Mouse (Mus musculus): ENCODE results near the gene Dpf2. TPM values are rescaled to one million over a fixed set of nuclear protein-coding genes. Genes with fewer than 3 reads are reported as not detected.

Dpf2 gene
- polyA plus RNA-seq, 1 experiment = 135 TPM

DNA sequence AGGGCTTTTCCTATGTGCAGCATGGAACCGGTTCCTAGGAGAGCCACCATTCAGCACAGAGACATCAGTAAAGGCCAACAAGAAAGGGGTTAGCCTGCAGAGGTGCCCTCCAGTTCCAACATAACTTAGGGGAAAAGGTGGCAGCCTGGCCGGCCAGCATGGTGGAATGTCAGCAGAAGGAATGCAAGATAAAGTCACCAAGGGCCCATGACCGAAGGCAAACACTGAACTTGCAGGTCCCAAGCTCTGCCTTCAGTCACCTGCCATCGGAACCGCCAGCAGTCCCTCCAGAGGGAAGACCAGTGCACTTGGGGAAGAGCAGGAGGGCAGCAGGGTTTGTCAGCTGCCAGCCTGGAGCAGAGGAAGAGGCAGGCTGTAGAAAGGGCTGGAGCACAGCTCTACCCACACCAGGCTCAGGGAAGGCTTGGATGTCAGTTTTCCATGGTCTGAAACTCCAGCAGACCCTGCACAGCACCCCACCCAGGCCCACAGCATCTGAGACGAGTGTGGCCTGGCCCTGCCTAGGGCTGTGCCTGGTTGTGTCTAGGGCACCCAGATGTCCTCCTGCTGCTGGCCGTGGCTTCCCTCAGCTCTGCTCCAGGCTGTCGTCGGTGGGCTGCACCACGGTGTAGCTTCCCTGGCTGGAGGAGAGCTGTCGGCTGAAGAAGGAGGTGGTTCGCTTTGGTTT, 60.6 kb downstream of the Dpf2 start:
- no peak for TF ChIP-seq CTCF (IDR thresholded peaks at IDR 0.05; ENCODE audit: borderline replicate concordance, insufficient read depth, low read length)
- TF ChIP-seq POLR2A (IDR thresholded peaks at IDR 0.05; ENCODE audit: low read depth, low read length) = no peak
- Histone ChIP-seq H3K4me3 (ENCODE audit: insufficient read depth, low read length) (no peak overlapping the region), H3K27ac (ENCODE audit: insufficient read depth, low read length) (peak overlapping the region; percentile 83), H3K4me1 (ENCODE audit: control insufficient read depth, insufficient read depth, low read length) (peaks cover 17% of the 10 kb centered on the region)

GRCm38 (mm10) chr19:5851481-5851971, 61.3 kb downstream of the Dpf2 start:
- Histone ChIP-seq H3K27ac (ENCODE audit: insufficient read depth, low read length) (peak overlapping the region; percentile 83), H3K4me1 (ENCODE audit: control insufficient read depth, insufficient read depth, low read length) (peaks cover 17% of the 10 kb centered on the region)
- TF ChIP-seq POLR2A (IDR thresholded peaks at IDR 0.05; ENCODE audit: low read depth, low read length) (no peak), CTCF (IDR thresholded peaks at IDR 0.05; ENCODE audit: borderline replicate concordance, insufficient read depth, low read length) (no peak)

DNA sequence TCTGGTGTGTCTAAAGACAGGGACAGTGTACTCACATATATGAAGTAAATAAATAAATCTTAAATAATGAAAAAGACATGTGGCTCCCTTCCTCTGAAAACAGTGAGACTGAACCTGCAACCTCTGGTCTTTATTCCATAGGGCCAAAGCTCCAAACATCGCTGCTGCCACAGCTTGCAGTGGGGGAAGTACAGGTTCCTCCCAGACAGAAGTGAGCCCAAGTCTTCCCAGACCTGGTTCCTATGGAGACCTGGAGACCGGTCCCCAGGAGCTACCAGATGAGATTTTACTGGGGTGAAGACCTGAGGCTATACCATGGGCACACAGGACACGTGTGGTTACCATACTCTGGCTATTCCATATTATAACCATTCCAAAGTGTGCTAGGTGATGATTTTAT, 62.0 kb downstream of the Dpf2 start:
- H3K4me1 ChIP-seq (ENCODE audit: control insufficient read depth, insufficient read depth, low read length) = peaks cover 17% of the 10 kb centered on the region
- no peak overlapping the region for H3K4me3 ChIP-seq (ENCODE audit: insufficient read depth, low read length)
- TF ChIP-seq POLR2A (IDR thresholded peaks at IDR 0.05; ENCODE audit: low read depth, low read length) = no peak
- no peak for TF ChIP-seq CTCF (IDR thresholded peaks at IDR 0.05; ENCODE audit: borderline replicate concordance, insufficient read depth, low read length)
- peak overlapping the region; percentile 50; the same call in 1 of the 2 replicates for H3K27ac ChIP-seq (ENCODE audit: insufficient read depth, low read length)

More at GRCm38 (mm10) chr19:5851481-5851971, 61.3 kb downstream of the Dpf2 start:
- H3K4me3 ChIP-seq (ENCODE audit: insufficient read depth, low read length) = no peak overlapping the region

GRCm38 (mm10) chr19:5849843-5850527, 62.8 kb downstream of the Dpf2 start:
- H3K4me1 ChIP-seq (ENCODE audit: control insufficient read depth, insufficient read depth, low read length) = peaks cover 17% of the 10 kb centered on the region

GRCm38 (mm10) chr19:5848826-5849672, 63.8 kb downstream of the Dpf2 start:
- TF ChIP-seq POLR2A (IDR thresholded peaks at IDR 0.05; ENCODE audit: low read depth, low read length) (peak; percentile 5), CTCF (IDR thresholded peaks at IDR 0.05; ENCODE audit: borderline replicate concordance, insufficient read depth, low read length) (no peak)
- peak overlapping the region; percentile 100 for H3K27ac ChIP-seq (ENCODE audit: insufficient read depth, low read length)
- peak overlapping the region; percentile 12 for H3K4me3 ChIP-seq (ENCODE audit: insufficient read depth, low read length)
- H3K4me1 ChIP-seq (ENCODE audit: control insufficient read depth, insufficient read depth, low read length) = peaks cover 17% of the 10 kb centered on the region

More at GRCm38 (mm10) chr19:5849843-5850527, 62.8 kb downstream of the Dpf2 start:
- peak overlapping the region; percentile 100 for H3K27ac ChIP-seq (ENCODE audit: insufficient read depth, low read length)
- TF ChIP-seq CTCF (IDR thresholded peaks at IDR 0.05; ENCODE audit: borderline replicate concordance, insufficient read depth, low read length) = peak; percentile 94
- no peak; the same call in 1 of the 2 replicates for TF ChIP-seq POLR2A (IDR thresholded peaks at IDR 0.05; ENCODE audit: low read depth, low read length)
- H3K4me3 ChIP-seq (ENCODE audit: insufficient read depth, low read length) = no peak overlapping the region

DNA sequence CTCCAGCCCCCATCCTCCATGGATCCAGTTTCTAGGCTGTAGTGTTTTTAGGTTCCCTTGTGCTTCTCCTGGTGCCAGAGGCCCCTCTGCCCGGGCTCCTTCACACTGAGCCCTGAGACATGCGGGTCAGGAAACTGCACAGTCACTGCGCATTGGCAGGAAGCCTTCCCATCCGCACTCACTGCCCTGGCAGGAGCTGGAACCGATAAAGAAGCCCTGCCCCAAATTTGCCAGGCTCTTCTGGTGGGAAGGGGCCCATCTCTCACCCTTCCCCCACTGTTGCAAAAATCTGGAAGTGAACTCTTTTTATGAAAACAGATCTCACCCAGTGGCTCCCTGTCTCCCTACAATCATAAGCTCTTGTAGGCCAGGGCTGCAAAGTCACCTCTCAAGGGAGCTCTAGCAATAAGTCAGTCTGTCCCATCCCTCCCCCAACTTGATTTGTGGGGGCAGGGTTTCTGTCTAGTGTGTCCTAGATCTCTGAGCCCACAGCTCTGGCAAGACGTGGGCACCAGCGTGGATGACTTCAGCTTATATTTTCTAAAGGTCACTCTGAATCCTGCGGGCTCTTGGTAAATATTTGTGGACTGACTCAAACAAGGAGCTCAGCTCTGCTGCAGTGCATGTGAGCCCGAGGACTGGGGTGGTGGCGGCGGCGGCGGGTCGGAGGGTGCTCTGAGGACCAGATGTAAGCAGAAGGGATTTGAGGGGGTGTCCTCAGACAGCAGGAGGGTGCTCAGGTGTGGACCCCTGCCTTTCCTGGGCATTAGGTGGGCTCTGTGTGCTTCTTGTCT, 64.6 kb downstream of the Dpf2 start:
- Histone ChIP-seq H3K27ac (ENCODE audit: insufficient read depth, low read length) (peak overlapping the region; percentile 100), H3K4me1 (ENCODE audit: control insufficient read depth, insufficient read depth, low read length) (peaks cover 17% of the 10 kb centered on the region), H3K4me3 (ENCODE audit: insufficient read depth, low read length) (peak overlapping the region; percentile 12)
- TF ChIP-seq CTCF (IDR thresholded peaks at IDR 0.05; ENCODE audit: borderline replicate concordance, insufficient read depth, low read length) = no peak
- peak; percentile 24; the same call in 1 of the 2 replicates for TF ChIP-seq POLR2A (IDR thresholded peaks at IDR 0.05; ENCODE audit: low read depth, low read length)

DNA sequence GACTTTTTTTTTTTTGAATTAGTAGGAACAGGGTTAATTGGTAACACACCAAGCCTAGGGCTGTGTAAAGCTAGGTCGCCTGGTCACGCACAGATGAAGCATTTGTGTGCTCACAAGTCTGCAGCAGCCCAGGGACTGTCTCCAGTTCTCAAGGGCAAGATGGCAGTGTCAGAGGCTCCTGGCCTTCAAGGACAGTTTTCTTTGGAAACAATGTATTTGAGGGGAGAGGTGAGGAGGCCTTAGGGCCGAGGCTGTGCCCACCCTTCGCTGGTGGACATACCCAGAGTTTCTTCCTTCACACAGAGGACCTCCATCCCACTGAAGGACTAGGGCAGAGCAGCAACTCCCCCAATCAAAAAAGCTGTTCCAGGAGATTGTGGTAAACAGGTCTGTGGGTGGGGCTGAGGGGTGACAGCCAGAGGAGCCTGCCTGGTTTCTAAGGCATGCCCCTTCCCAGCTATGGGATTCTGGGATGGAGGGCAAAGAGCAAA, 65.5 kb downstream of the Dpf2 start:
- H3K27ac ChIP-seq (ENCODE audit: insufficient read depth, low read length) = peak overlapping the region; percentile 100
- H3K4me3 ChIP-seq (ENCODE audit: insufficient read depth, low read length) = no peak overlapping the region
- TF ChIP-seq POLR2A (IDR thresholded peaks at IDR 0.05; ENCODE audit: low read depth, low read length) (no peak; the same call in 1 of the 2 replicates), CTCF (IDR thresholded peaks at IDR 0.05; ENCODE audit: borderline replicate concordance, insufficient read depth, low read length) (no peak)
- H3K4me1 ChIP-seq (ENCODE audit: control insufficient read depth, insufficient read depth, low read length) = peaks cover 17% of the 10 kb centered on the region

DNA sequence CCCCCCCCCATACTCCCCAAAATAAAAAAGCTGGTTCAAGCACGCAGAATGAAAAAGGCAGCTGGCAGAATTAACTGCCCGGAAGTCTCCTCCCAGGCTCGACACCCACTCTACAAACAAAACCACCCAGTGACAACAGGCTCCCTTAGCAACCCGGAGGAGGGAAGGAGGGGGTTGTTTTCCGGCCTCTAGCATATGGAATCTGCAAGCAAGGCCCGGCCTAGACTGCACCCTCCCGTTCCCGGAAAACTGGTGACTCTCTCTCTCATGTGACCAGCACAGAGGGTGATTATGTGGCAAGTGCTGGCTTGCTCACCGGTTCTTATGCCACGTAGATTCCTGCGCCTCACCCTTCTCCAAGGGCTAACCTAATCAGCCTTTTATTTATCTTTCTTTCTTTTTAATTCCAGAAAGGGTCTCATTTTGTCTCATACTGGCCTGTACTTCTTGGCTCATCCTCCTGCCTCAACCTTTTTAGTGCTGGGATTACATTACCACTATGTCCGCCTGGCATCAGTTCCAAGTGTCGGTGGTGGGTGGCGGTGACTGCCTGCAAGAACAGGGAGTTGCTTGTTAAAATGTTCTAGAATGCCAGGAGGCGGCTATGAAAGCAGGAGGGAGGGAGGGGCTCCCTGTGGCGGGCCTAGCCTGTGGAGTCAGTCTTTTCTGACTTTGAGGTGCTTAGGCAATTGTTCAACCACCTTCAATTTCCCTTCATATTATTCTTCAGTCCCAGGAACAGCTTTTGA, 66.1 kb downstream of the Dpf2 start:
- Histone ChIP-seq H3K4me3 (ENCODE audit: insufficient read depth, low read length) (no peak overlapping the region), H3K4me1 (ENCODE audit: control insufficient read depth, insufficient read depth, low read length) (peaks cover 14% of the 10 kb centered on the region), H3K27ac (ENCODE audit: insufficient read depth, low read length) (peak overlapping the region; percentile 100)
- TF ChIP-seq CTCF (IDR thresholded peaks at IDR 0.05; ENCODE audit: borderline replicate concordance, insufficient read depth, low read length) (no peak), POLR2A (IDR thresholded peaks at IDR 0.05; ENCODE audit: low read depth, low read length) (peak; percentile 53; the same call in 1 of the 2 replicates)

Other genes starting within 250 kb of the Dpf2 start
- 16.7 and 19.1 TPM in 2 replicates for gene Sipa1, start 249.3 kb downstream of the Dpf2 start, polyA plus RNA-seq (2011; ENCODE audit: insufficient read length, low read depth, missing spikeins)
- 9.3 and 14.2 TPM in 2 replicates for gene Map3k11, start 224.3 kb downstream of the Dpf2 start, polyA plus RNA-seq (2011; ENCODE audit: insufficient read length, low read depth, missing spikeins)
- 43.0 and 48.4 TPM in 2 replicates for gene Pcnx3, start 224.1 kb downstream of the Dpf2 start, polyA plus RNA-seq (2011; ENCODE audit: insufficient read length, low read depth, missing spikeins)
- gene Kcnk7, start 208.6 kb downstream of the Dpf2 start, polyA plus RNA-seq (2011; ENCODE audit: insufficient read length, low read depth, missing spikeins) = not detected in 2 replicates
- gene Ehbp1l1, start 186.7 kb downstream of the Dpf2 start, polyA plus RNA-seq (2011; ENCODE audit: insufficient read length, low read depth, missing spikeins) = 62.8 and 86.1 TPM in 2 replicates
- 51.3 and 54.8 TPM in 2 replicates for gene Fam89b, start 183.4 kb downstream of the Dpf2 start, polyA plus RNA-seq (2011; ENCODE audit: insufficient read length, low read depth, missing spikeins)
- gene Ltbp3, start 172.1 kb downstream of the Dpf2 start, polyA plus RNA-seq (2011; ENCODE audit: insufficient read length, low read depth, missing spikeins) = 119 and 136 TPM in 2 replicates
- gene Scyl1, start 141.6 kb downstream of the Dpf2 start, polyA plus RNA-seq (2011; ENCODE audit: insufficient read length, low read depth, missing spikeins) = 78.4 and 83.1 TPM in 2 replicates
- gene Frmd8, start 37.7 kb downstream of the Dpf2 start, polyA plus RNA-seq (2011; ENCODE audit: insufficient read length, low read depth, missing spikeins) = 24.9 and 35.7 TPM in 2 replicates
- gene Slc25a45, start 35.2 kb downstream of the Dpf2 start, polyA plus RNA-seq (2011; ENCODE audit: insufficient read length, low read depth, missing spikeins) = 1.3 and 3.5 TPM in 2 replicates
- 0.60 and 1.5 TPM in 2 replicates for gene Tigd3, start 18.9 kb downstream of the Dpf2 start, polyA plus RNA-seq (2011; ENCODE audit: insufficient read length, low read depth, missing spikeins)
- gene Cdc42ep2, start 11.8 kb upstream of the Dpf2 start, polyA plus RNA-seq (2011; ENCODE audit: insufficient read length, low read depth, missing spikeins) = 10.4 and 12.1 TPM in 2 replicates
- 19.7 and 29.7 TPM in 2 replicates for gene Pola2, start 51.2 kb upstream of the Dpf2 start, polyA plus RNA-seq (2011; ENCODE audit: insufficient read length, low read depth, missing spikeins)
- not detected in 2 replicates for gene Slc22a20, start 73.1 kb upstream of the Dpf2 start, polyA plus RNA-seq (2011; ENCODE audit: insufficient read length, low read depth, missing spikeins)
- gene Capn1, start 102.9 kb upstream of the Dpf2 start, polyA plus RNA-seq (2011; ENCODE audit: insufficient read length, low read depth, missing spikeins) = 46.5 and 57.1 TPM in 2 replicates
- 36.8 and 40.3 TPM in 2 replicates for gene Syvn1, start 133.6 kb upstream of the Dpf2 start, polyA plus RNA-seq (2011; ENCODE audit: insufficient read length, low read depth, missing spikeins)
- gene Mrpl49, start 144.8 kb upstream of the Dpf2 start, polyA plus RNA-seq (2011; ENCODE audit: insufficient read length, low read depth, missing spikeins) = 24.0 and 25.7 TPM in 2 replicates
- gene Fau, start 144.8 kb upstream of the Dpf2 start, polyA plus RNA-seq (2011; ENCODE audit: insufficient read length, low read depth, missing spikeins) = 1,065 and 1,194 TPM in 2 replicates
- gene Znhit2, start 148.2 kb upstream of the Dpf2 start, polyA plus RNA-seq (2011; ENCODE audit: insufficient read length, low read depth, missing spikeins) = 8.9 and 9.9 TPM in 2 replicates
- gene Tm7sf2, start 155.4 kb upstream of the Dpf2 start, polyA plus RNA-seq (2011; ENCODE audit: insufficient read length, low read depth, missing spikeins) = 18.5 and 20.7 TPM in 2 replicates
- 23.2 and 23.5 TPM in 2 replicates for gene Vps51, start 164.2 kb upstream of the Dpf2 start, polyA plus RNA-seq (2011; ENCODE audit: insufficient read length, low read depth, missing spikeins)
- not detected in 2 replicates for gene Tmem262, start 167.0 kb upstream of the Dpf2 start, polyA plus RNA-seq (2011; ENCODE audit: insufficient read length, low read depth, missing spikeins)
- gene Gm28374, start 169.2 kb upstream of the Dpf2 start, polyA plus RNA-seq (2011; ENCODE audit: insufficient read length, low read depth, missing spikeins) = 1.6 TPM in 1 of 2 replicates, not detected in the other
- 43.0 and 59.0 TPM in 2 replicates for gene Zfpl1, start 171.9 kb upstream of the Dpf2 start, polyA plus RNA-seq (2011; ENCODE audit: insufficient read length, low read depth, missing spikeins)
- 9.4 and 12.9 TPM in 2 replicates for gene Cdca5, start 172.0 kb upstream of the Dpf2 start, polyA plus RNA-seq (2011; ENCODE audit: insufficient read length, low read depth, missing spikeins)
- 0.58 and 0.68 TPM in 2 replicates for gene AC131692.1, start 181.4 kb upstream of the Dpf2 start, polyA plus RNA-seq (2011; ENCODE audit: insufficient read length, low read depth, missing spikeins)
- gene Naaladl1, start 192.8 kb upstream of the Dpf2 start, polyA plus RNA-seq (2011; ENCODE audit: insufficient read length, low read depth, missing spikeins) = 0.45 and 0.61 TPM in 2 replicates
- gene Sac3d1, start 205.6 kb upstream of the Dpf2 start, polyA plus RNA-seq (2011; ENCODE audit: insufficient read length, low read depth, missing spikeins) = 13.7 and 16.2 TPM in 2 replicates
- gene Snx15, start 215.3 kb upstream of the Dpf2 start, polyA plus RNA-seq (2011; ENCODE audit: insufficient read length, low read depth, missing spikeins) = 19.5 and 22.6 TPM in 2 replicates
- not detected in 2 replicates for gene Batf2, start 228.0 kb upstream of the Dpf2 start, polyA plus RNA-seq (2011; ENCODE audit: insufficient read length, low read depth, missing spikeins)
- gene Arl2, start 228.5 kb upstream of the Dpf2 start, polyA plus RNA-seq (2011; ENCODE audit: insufficient read length, low read depth, missing spikeins) = 56.2 and 57.6 TPM in 2 replicates

Data from embryonic fibroblast, embryonic 13.5 days (primary cell).